Mouse (Mus musculus): ENCODE results near the gene Clnk. TPM values are rescaled to one million over a fixed set of nuclear protein-coding genes. Genes with fewer than 3 reads are reported as not detected.
A peak's percentile ranks its signal among the peaks of the same experiment; 100 is the strongest.

The Clnk gene
- polyA plus RNA-seq, 1 experiment from 2014 or later, result 0.05 TPM

GRCm38 (mm10) chr5:38708940-38709581 lies 167.6 kb downstream of the Clnk start:
- 59% methylated on average over 11 of the region's 11 CpGs for WGBS (ENCODE audit: insufficient replicate concordance)
- no peak overlapping the region for H3K27ac ChIP-seq (ENCODE audit: low read length)
- H3K9ac ChIP-seq (ENCODE audit: low read depth, low read length), result no peak overlapping the region
- H3K36me3 ChIP-seq (ENCODE audit: control insufficient read depth, insufficient read depth), result no peaks in the 10 kb centered on the region
- no peaks in the 10 kb centered on the region for H3K4me1 ChIP-seq (ENCODE audit: control insufficient read depth, low read depth, low read length)
- no peak overlapping the region for H3K4me3 ChIP-seq (ENCODE audit: low read depth, low read length)
- H3K27me3 ChIP-seq (ENCODE audit: control insufficient read depth, insufficient read depth, low read depth, low read length), result no peaks in the 10 kb centered on the region
- H3K4me2 ChIP-seq (ENCODE audit: low read depth, low read length), result no peak overlapping the region
- no peaks in the 10 kb centered on the region for H3K9me3 ChIP-seq (replicated peaks; ENCODE audit: control insufficient read depth, low read length)
- no peak for ATAC-seq (ENCODE audit: low read depth)

GRCm38 (mm10) chr5:38707364-38708075 lies 169.1 kb downstream of the Clnk start:
- WGBS (ENCODE audit: insufficient replicate concordance), result 47% methylated on average over 7 of the region's 7 CpGs
- no peaks in the 10 kb centered on the region for H3K4me1 ChIP-seq (ENCODE audit: control insufficient read depth, low read depth, low read length)
- no peaks in the 10 kb centered on the region for H3K27me3 ChIP-seq (ENCODE audit: control insufficient read depth, insufficient read depth, low read depth, low read length)
- H3K4me2 ChIP-seq (ENCODE audit: low read depth, low read length), result no peak overlapping the region
- H3K27ac ChIP-seq (ENCODE audit: low read length), result no peak overlapping the region
- no peak for ATAC-seq (ENCODE audit: low read depth)
- H3K4me3 ChIP-seq (ENCODE audit: low read depth, low read length), result no peak overlapping the region
- no peaks in the 10 kb centered on the region for H3K9me3 ChIP-seq (replicated peaks; ENCODE audit: control insufficient read depth, low read length)
- H3K36me3 ChIP-seq (ENCODE audit: control insufficient read depth, insufficient read depth), result no peaks in the 10 kb centered on the region
- no peak overlapping the region for H3K9ac ChIP-seq (ENCODE audit: low read depth, low read length)

GRCm38 (mm10) chr5:38702941-38703340 lies 173.7 kb downstream of the Clnk start:
- no peaks in the 10 kb centered on the region for H3K9me3 ChIP-seq (replicated peaks; ENCODE audit: control insufficient read depth, low read length)
- WGBS (ENCODE audit: insufficient replicate concordance), result 80% methylated on average over 6 of the region's 6 CpGs
- no peak overlapping the region for H3K9ac ChIP-seq (ENCODE audit: low read depth, low read length)
- H3K27ac ChIP-seq (ENCODE audit: low read length), result no peak overlapping the region
- H3K4me1 ChIP-seq (ENCODE audit: control insufficient read depth, low read depth, low read length), result no peaks in the 10 kb centered on the region
- no peak for ATAC-seq (ENCODE audit: low read depth)
- H3K36me3 ChIP-seq (ENCODE audit: control insufficient read depth, insufficient read depth), result no peaks in the 10 kb centered on the region
- no peak overlapping the region for H3K4me2 ChIP-seq (ENCODE audit: low read depth, low read length)
- no peak overlapping the region for H3K4me3 ChIP-seq (ENCODE audit: low read depth, low read length)
- H3K27me3 ChIP-seq (ENCODE audit: control insufficient read depth, insufficient read depth, low read depth, low read length), result no peaks in the 10 kb centered on the region

GRCm38 (mm10) chr5:38702091-38702490 lies 174.5 kb downstream of the Clnk start:
- Histone ChIP-seq H3K9me3 (replicated peaks; ENCODE audit: control insufficient read depth, low read length) (no peaks in the 10 kb centered on the region), H3K36me3 (ENCODE audit: control insufficient read depth, insufficient read depth) (no peaks in the 10 kb centered on the region), H3K4me3 (ENCODE audit: low read depth, low read length) (no peak overlapping the region), H3K4me1 (ENCODE audit: control insufficient read depth, low read depth, low read length) (no peaks in the 10 kb centered on the region), H3K4me2 (ENCODE audit: low read depth, low read length) (no peak overlapping the region), H3K27me3 (ENCODE audit: control insufficient read depth, insufficient read depth, low read depth, low read length) (no peaks in the 10 kb centered on the region), H3K27ac (ENCODE audit: low read length) (no peak overlapping the region), H3K9ac (ENCODE audit: low read depth, low read length) (no peak overlapping the region)
- 42% methylated on average over 2 of the region's 2 CpGs for whole genome bisulfite sequencing (ENCODE audit: insufficient replicate concordance)
- ATAC-seq (ENCODE audit: low read depth), result no peak

GRCm38 (mm10) chr5:38698466-38698865 lies 178.1 kb downstream of the Clnk start:
- Histone ChIP-seq H3K4me2 (ENCODE audit: low read depth, low read length) (no peak overlapping the region), H3K36me3 (ENCODE audit: control insufficient read depth, insufficient read depth) (no peaks in the 10 kb centered on the region), H3K27me3 (ENCODE audit: control insufficient read depth, insufficient read depth, low read depth, low read length) (no peaks in the 10 kb centered on the region), H3K4me1 (ENCODE audit: control insufficient read depth, low read depth, low read length) (no peaks in the 10 kb centered on the region), H3K4me3 (ENCODE audit: low read depth, low read length) (no peak overlapping the region), H3K9me3 (replicated peaks; ENCODE audit: control insufficient read depth, low read length) (no peaks in the 10 kb centered on the region), H3K9ac (ENCODE audit: low read depth, low read length) (no peak overlapping the region), H3K27ac (ENCODE audit: low read length) (no peak overlapping the region)
- ATAC-seq (ENCODE audit: low read depth), result no peak
- WGBS (ENCODE audit: insufficient replicate concordance), result 63% methylated on average over 5 of the region's 5 CpGs

DNA sequence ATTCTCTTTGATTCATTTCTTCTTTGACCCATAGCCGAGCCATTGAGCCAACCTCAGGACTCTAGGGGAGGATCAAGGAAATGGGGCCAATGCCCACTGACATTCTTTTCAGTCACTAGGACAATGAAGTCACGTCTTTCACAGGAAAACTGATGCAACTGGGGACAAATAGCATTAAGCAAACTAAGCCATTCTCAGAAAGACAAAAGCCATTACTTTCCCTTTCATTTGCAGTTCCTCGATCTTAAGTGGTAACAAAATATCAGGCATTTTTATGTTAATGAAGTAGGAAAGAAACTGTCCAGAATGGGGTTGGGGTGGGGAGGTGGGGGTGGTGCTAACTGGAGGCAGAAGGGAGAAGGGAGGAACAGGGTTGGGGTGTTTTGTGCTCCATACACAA lies 178.6 kb downstream of the Clnk start:
- H3K4me1 ChIP-seq (ENCODE audit: control insufficient read depth, low read depth, low read length), result no peaks in the 10 kb centered on the region
- ATAC-seq (ENCODE audit: low read depth), result no peak
- H3K4me2 ChIP-seq (ENCODE audit: low read depth, low read length), result no peak overlapping the region
- no peak overlapping the region for H3K4me3 ChIP-seq (ENCODE audit: low read depth, low read length)
- H3K36me3 ChIP-seq (ENCODE audit: control insufficient read depth, insufficient read depth), result no peaks in the 10 kb centered on the region
- no peaks in the 10 kb centered on the region for H3K9me3 ChIP-seq (replicated peaks; ENCODE audit: control insufficient read depth, low read length)
- no peak overlapping the region for H3K9ac ChIP-seq (ENCODE audit: low read depth, low read length)
- H3K27ac ChIP-seq (ENCODE audit: low read length), result no peak overlapping the region
- 38% methylated on average over 3 of the region's 3 CpGs for WGBS (ENCODE audit: insufficient replicate concordance)
- no peaks in the 10 kb centered on the region for H3K27me3 ChIP-seq (ENCODE audit: control insufficient read depth, insufficient read depth, low read depth, low read length)

DNA sequence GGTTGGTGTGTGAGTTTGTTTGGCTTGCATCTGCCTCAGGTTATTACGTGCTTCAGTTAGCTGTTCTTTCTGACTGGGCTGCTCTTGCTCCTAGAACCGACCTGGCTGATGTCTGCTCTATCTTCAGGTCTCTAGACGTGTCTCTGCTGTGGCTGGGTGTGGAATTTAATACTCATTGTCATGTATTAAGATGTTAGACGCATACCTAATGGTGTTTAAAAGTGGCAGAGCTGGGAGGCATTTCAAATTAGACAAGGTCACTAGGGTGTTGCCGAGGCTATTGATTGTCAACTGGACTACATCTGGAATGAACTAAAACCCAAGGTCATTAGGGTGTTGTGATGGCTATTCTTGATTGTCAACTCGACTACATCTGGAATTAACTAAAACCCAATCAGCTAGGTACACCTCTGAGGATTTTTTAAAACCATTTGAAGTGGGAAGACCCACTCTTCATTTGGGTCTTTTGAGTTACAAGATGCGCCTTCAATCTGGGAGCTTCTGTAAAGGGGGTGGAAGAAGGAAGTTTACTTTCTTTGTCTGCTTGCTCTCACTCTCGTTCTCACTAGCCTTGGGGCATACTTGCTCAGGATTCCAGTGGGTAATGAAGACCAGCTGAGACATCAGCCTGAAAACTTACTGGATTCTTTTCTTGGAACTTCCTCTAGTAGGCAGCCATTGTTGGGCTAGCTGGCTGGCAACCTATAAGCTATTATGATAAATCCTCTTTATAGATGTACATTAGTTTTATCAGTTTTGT lies 179.8 kb downstream of the Clnk start:
- WGBS (ENCODE audit: insufficient replicate concordance), result 55% methylated on average over 8 of the region's 8 CpGs
- Histone ChIP-seq H3K27ac (ENCODE audit: low read length) (no peak overlapping the region), H3K4me2 (ENCODE audit: low read depth, low read length) (no peak overlapping the region), H3K9me3 (replicated peaks; ENCODE audit: control insufficient read depth, low read length) (no peaks in the 10 kb centered on the region), H3K36me3 (ENCODE audit: control insufficient read depth, insufficient read depth) (no peaks in the 10 kb centered on the region), H3K9ac (ENCODE audit: low read depth, low read length) (no peak overlapping the region), H3K4me3 (ENCODE audit: low read depth, low read length) (no peak overlapping the region), H3K27me3 (ENCODE audit: control insufficient read depth, insufficient read depth, low read depth, low read length) (no peaks in the 10 kb centered on the region), H3K4me1 (ENCODE audit: control insufficient read depth, low read depth, low read length) (no peaks in the 10 kb centered on the region)
- no peak for ATAC-seq (ENCODE audit: low read depth)

DNA sequence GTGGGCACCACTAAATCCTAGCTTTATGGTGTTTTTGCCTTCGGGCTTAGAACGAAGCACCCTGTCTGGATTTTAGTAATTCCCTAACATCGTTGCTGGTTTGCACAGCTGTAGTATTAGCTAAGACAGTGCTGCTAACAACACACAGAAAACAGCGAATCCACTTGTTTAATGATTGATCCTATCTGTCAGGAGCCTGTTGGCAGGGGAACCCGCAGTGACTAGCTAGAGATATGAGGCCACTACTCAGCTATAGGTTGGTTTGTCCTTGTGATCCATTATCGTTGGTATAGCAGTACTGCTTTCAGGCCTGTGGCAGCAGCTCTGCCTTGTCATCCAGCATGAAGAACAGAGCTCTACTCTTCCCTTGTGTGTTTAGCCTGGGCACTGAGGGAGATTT lies 183.8 kb downstream of the Clnk start:
- H3K27ac ChIP-seq (ENCODE audit: low read length), result no peak overlapping the region
- WGBS (ENCODE audit: insufficient replicate concordance), result 48% methylated on average over 6 of the region's 6 CpGs
- no peaks in the 10 kb centered on the region for H3K9me3 ChIP-seq (replicated peaks; ENCODE audit: control insufficient read depth, low read length)
- H3K9ac ChIP-seq (ENCODE audit: low read depth, low read length), result no peak overlapping the region
- H3K4me3 ChIP-seq (ENCODE audit: low read depth, low read length), result no peak overlapping the region
- peak; percentile 32; the same call in 1 of the 2 replicates for ATAC-seq (ENCODE audit: low read depth)
- H3K4me2 ChIP-seq (ENCODE audit: low read depth, low read length), result no peak overlapping the region
- H3K27me3 ChIP-seq (ENCODE audit: control insufficient read depth, insufficient read depth, low read depth, low read length), result no peaks in the 10 kb centered on the region
- no peaks in the 10 kb centered on the region for H3K36me3 ChIP-seq (ENCODE audit: control insufficient read depth, insufficient read depth)
- no peaks in the 10 kb centered on the region for H3K4me1 ChIP-seq (ENCODE audit: control insufficient read depth, low read depth, low read length)

- no peak overlapping the region for H3K27ac ChIP-seq (ENCODE audit: low read length)
- ATAC-seq (ENCODE audit: low read depth), result no peak
- no peak overlapping the region for H3K4me2 ChIP-seq (ENCODE audit: low read depth, low read length)
- H3K4me3 ChIP-seq (ENCODE audit: low read depth, low read length), result no peak overlapping the region
- WGBS (ENCODE audit: insufficient replicate concordance), result 61% methylated on average over 6 of the region's 6 CpGs
- no peaks in the 10 kb centered on the region for H3K9me3 ChIP-seq (replicated peaks; ENCODE audit: control insufficient read depth, low read length)
- H3K9ac ChIP-seq (ENCODE audit: low read depth, low read length), result no peak overlapping the region
- H3K4me1 ChIP-seq (ENCODE audit: control insufficient read depth, low read depth, low read length), result no peaks in the 10 kb centered on the region
- H3K36me3 ChIP-seq (ENCODE audit: control insufficient read depth, insufficient read depth), result no peaks in the 10 kb centered on the region
- H3K27me3 ChIP-seq (ENCODE audit: control insufficient read depth, insufficient read depth, low read depth, low read length), result 0 out of 2 replicates have a peak, but pooled peaks cover 3% of the 10 kb centered on the region
Measured at GRCm38 (mm10) chr5:38689186-38689585, 187.4 kb downstream of the Clnk start.
